Mouse (Mus musculus): ENCODE data around the gene Zeb2.

The Zeb2 gene

GRCm38 (mm10) chr2:45096638-45097247 lies 20.5 kb downstream of the Zeb2 start:
- no peak for DNase-seq (ENCODE audit: low spot score in 2 of 2)

GRCm38 (mm10) chr2:45095825-45096224 lies 21.4 kb downstream of the Zeb2 start:
- no peak for DNase-seq (ENCODE audit: low spot score in 2 of 2)

GRCm38 (mm10) chr2:45094371-45094967 lies 22.7 kb downstream of the Zeb2 start:
- no peak for DNase-seq (ENCODE audit: low spot score in 2 of 2)

- no peak for DNase-seq (ENCODE audit: low spot score in 2 of 2)
Observed at GRCm38 (mm10) chr2:45093479-45093878, 23.7 kb downstream of the Zeb2 start.

- no peak for DNase-seq (ENCODE audit: low spot score in 2 of 2)
Observed at GRCm38 (mm10) chr2:45092654-45093053, 24.5 kb downstream of the Zeb2 start.

- DNase-seq (ENCODE audit: low spot score in 2 of 2) = no peak
Observed at GRCm38 (mm10) chr2:45090529-45091297, 26.5 kb downstream of the Zeb2 start.

- no peak for DNase-seq (ENCODE audit: low spot score in 2 of 2)
Observed at GRCm38 (mm10) chr2:45089251-45089530, 28.0 kb downstream of the Zeb2 start.

- DNase-seq (ENCODE audit: low spot score in 2 of 2) = no peak
Observed at GRCm38 (mm10) chr2:45088435-45089250, 28.6 kb downstream of the Zeb2 start.

- no peak for DNase-seq (ENCODE audit: low spot score in 2 of 2)
Observed at GRCm38 (mm10) chr2:45087208-45087607, 30.0 kb downstream of the Zeb2 start.

- DNase-seq (ENCODE audit: low spot score in 2 of 2) = no peak
Observed at GRCm38 (mm10) chr2:45085653-45086052, 31.5 kb downstream of the Zeb2 start.

- no peak for DNase-seq (ENCODE audit: low spot score in 2 of 2)
Observed at GRCm38 (mm10) chr2:45083042-45083441, 34.2 kb downstream of the Zeb2 start.

GRCm38 (mm10) chr2:45081559-45081958 lies 35.6 kb downstream of the Zeb2 start:
- no peak for DNase-seq (ENCODE audit: low spot score in 2 of 2)

- no peak for DNase-seq (ENCODE audit: low spot score in 2 of 2)
Observed at GRCm38 (mm10) chr2:45077938-45078487, 39.2 kb downstream of the Zeb2 start.

GRCm38 (mm10) chr2:45077383-45077782 lies 39.8 kb downstream of the Zeb2 start:
- no peak for DNase-seq (ENCODE audit: low spot score in 2 of 2)

GRCm38 (mm10) chr2:45073025-45073424 lies 44.2 kb downstream of the Zeb2 start:
- DNase-seq (ENCODE audit: low spot score in 2 of 2) = no peak

- no peak for DNase-seq (ENCODE audit: low spot score in 2 of 2)
Observed at GRCm38 (mm10) chr2:45071296-45071695, 45.9 kb downstream of the Zeb2 start.

- DNase-seq (ENCODE audit: low spot score in 2 of 2) = no peak
Observed at GRCm38 (mm10) chr2:45070612-45071276, 46.5 kb downstream of the Zeb2 start.

- no peak for DNase-seq (ENCODE audit: low spot score in 2 of 2)
Observed at GRCm38 (mm10) chr2:45068792-45069550, 48.2 kb downstream of the Zeb2 start.

- DNase-seq (ENCODE audit: low spot score in 2 of 2) = no peak
Observed at GRCm38 (mm10) chr2:45067116-45067515, 50.1 kb downstream of the Zeb2 start.

- DNase-seq (ENCODE audit: low spot score in 2 of 2) = no peak
Observed at GRCm38 (mm10) chr2:45063300-45063890, 53.8 kb downstream of the Zeb2 start.
